Mouse (Mus musculus) thymus, adult 18-20 months (tissue): ENCODE results near the gene Vtcn1.

Experiments used
- DNase-seq, 2 experiments: peaks; one replicate each; pipeline ENCODE4 v3.0.0; 2022; ENCODE audit warnings: mixed read lengths in 2 of 2

Vtcn1 gene

GRCm38 (mm10) chr3:100922506-100923375 is 97.5 kb downstream of the Vtcn1 start:
- no peak for DNase-seq

- DNase-seq: no peak
Measured at GRCm38 (mm10) chr3:100924065-100924732, 98.9 kb downstream of the Vtcn1 start.

- DNase-seq: no peak
Measured at GRCm38 (mm10) chr3:100925176-100925575, 99.9 kb downstream of the Vtcn1 start.

GRCm38 (mm10) chr3:100931332-100932076 is 106.2 kb downstream of the Vtcn1 start:
- DNase-seq: no peak

GRCm38 (mm10) chr3:100932077-100932944 is 107.1 kb downstream of the Vtcn1 start:
- DNase-seq: no peak

- DNase-seq: no peak
Measured at GRCm38 (mm10) chr3:100935521-100935920, 110.3 kb downstream of the Vtcn1 start.

- no peak for DNase-seq
Measured at GRCm38 (mm10) chr3:100936201-100936600, 110.9 kb downstream of the Vtcn1 start.

- DNase-seq: no peak
Measured at GRCm38 (mm10) chr3:100938211-100938610, 113.0 kb downstream of the Vtcn1 start.

GRCm38 (mm10) chr3:100940496-100941037 is 115.3 kb downstream of the Vtcn1 start:
- no peak for DNase-seq
